21 mouse cellular contexts compared by ENCODE assay signal in genomic region chr10:94382618-94383017, GRCm38 (mm10).
DNase-seq lines count a peak whose midpoint lies in the region; ATAC-seq and TF ChIP-seq lines count a peak whose summit lies in the region.
"Had no signal": no experiment of that assay in that cellular context is flagged by ENCODE, and none has a peak within 500 bp of the region (broad histone marks: within the 10 kb centered on the region; RNA-seq: fewer than 3 reads in every experiment).

No protein-coding gene starts in this region.

- peak overlapping the region; percentile 56 for H3K27ac ChIP-seq in hindbrain, postnatal 0 days
- H3K27ac ChIP-seq in hindbrain, embryonic 10.5 days: no peak overlapping the region
- no peak overlapping the region for H3K27ac ChIP-seq in midbrain, embryonic 11.5 days (ENCODE audit: low read depth, low read length)
- no peak overlapping the region for H3K27ac ChIP-seq in midbrain, embryonic 13.5 days
- H3K27ac ChIP-seq: embryonic facial prominence, embryonic 15.5 days; forebrain, embryonic 10.5 days; heart, embryonic 10.5 days; hindbrain, embryonic 13.5 days had no signal

- H3K4me1 ChIP-seq in hindbrain, postnatal 0 days (ENCODE audit: insufficient read depth, low read length): peaks cover 9% of the 10 kb centered on the region; the same call in 1 of the 2 replicates
- peaks cover 27% of the 10 kb centered on the region for H3K4me1 ChIP-seq in hindbrain, embryonic 10.5 days (replicated peaks)
- H3K4me1 ChIP-seq in midbrain, embryonic 11.5 days (ENCODE audit: control insufficient read depth, insufficient read depth, low read length): no peaks in the 10 kb centered on the region
- peaks cover 29% of the 10 kb centered on the region for H3K4me1 ChIP-seq in midbrain, embryonic 13.5 days (replicated peaks)

- no peak for TF ChIP-seq CTCF in hindbrain, postnatal 0 days (IDR thresholded peaks at IDR 0.05; ENCODE audit: low read depth)

- H3K4me2 ChIP-seq in hindbrain, postnatal 0 days (ENCODE audit: low read depth, low read length): no peak overlapping the region
- H3K4me2 ChIP-seq in midbrain, embryonic 11.5 days: no peak overlapping the region
- H3K4me2 ChIP-seq in midbrain, embryonic 13.5 days (replicated peaks): no peak overlapping the region
- H3K4me2 ChIP-seq: embryonic facial prominence, embryonic 15.5 days; hindbrain, embryonic 13.5 days had no signal

- H3K27me3 ChIP-seq in hindbrain, postnatal 0 days (ENCODE audit: insufficient read depth, low read length): no peaks in the 10 kb centered on the region
- no peaks in the 10 kb centered on the region for H3K27me3 ChIP-seq in hindbrain, embryonic 10.5 days (ENCODE audit: insufficient read depth, poor library complexity, severe bottlenecking)
- H3K27me3 ChIP-seq in midbrain, embryonic 11.5 days (ENCODE audit: control insufficient read depth, insufficient read depth, low read length): no peaks in the 10 kb centered on the region
- H3K27me3 ChIP-seq in midbrain, embryonic 13.5 days: no peaks in the 10 kb centered on the region
- H3K27me3 ChIP-seq: embryonic facial prominence, embryonic 15.5 days; hindbrain, embryonic 13.5 days; Patski had no signal

- H3K9me3 ChIP-seq in hindbrain, postnatal 0 days (ENCODE audit: low read length): peaks cover 4% of the 10 kb centered on the region; the same call in 1 of the 2 replicates
- peaks cover 28% of the 10 kb centered on the region for H3K9me3 ChIP-seq in hindbrain, embryonic 10.5 days
- H3K9me3 ChIP-seq in midbrain, embryonic 11.5 days (ENCODE audit: control insufficient read depth, low read length): peaks cover 5% of the 10 kb centered on the region; the same call in 1 of the 2 replicates
- peaks cover 17% of the 10 kb centered on the region for H3K9me3 ChIP-seq in midbrain, embryonic 13.5 days

- no peaks in the 10 kb centered on the region for H3K36me3 ChIP-seq in hindbrain, postnatal 0 days (ENCODE audit: insufficient read depth, low read length)
- H3K36me3 ChIP-seq in hindbrain, embryonic 10.5 days: peaks cover 11% of the 10 kb centered on the region
- H3K36me3 ChIP-seq in midbrain, embryonic 11.5 days (ENCODE audit: control insufficient read depth, insufficient read depth, low read length): no peaks in the 10 kb centered on the region
- H3K36me3 ChIP-seq in midbrain, embryonic 13.5 days: peaks cover 9% of the 10 kb centered on the region
- H3K36me3 ChIP-seq: embryonic facial prominence, embryonic 15.5 days; forebrain, embryonic 10.5 days; heart, embryonic 10.5 days had no signal

- no peak for ATAC-seq in hindbrain, postnatal 0 days
- ATAC-seq in midbrain, embryonic 11.5 days (ENCODE audit: low FRiP score): no peak
- no peak for ATAC-seq in midbrain, embryonic 13.5 days
- ATAC-seq: activated CD4-positive, CD25-positive, alpha-beta regulatory T cell, adult 4 months; forebrain, embryonic 14.5 days; Patski had no signal

- peak; percentile 54 for DNase-seq in hindbrain, postnatal 0 days (ENCODE audit: low spot score)
- DNase-seq in hindbrain, embryonic 10.5 days (ENCODE audit: low spot score): no peak
- peak; percentile 53 for DNase-seq in midbrain, embryonic 11.5 days (ENCODE audit: low spot score, missing footprints)
- peak; percentile 7 for DNase-seq in right cerebral cortex, adult 18-20 months
- DNase-seq in right cerebral cortex, postnatal 36 days (ENCODE audit: low spot score in 2 of 2): no peak
- DNase-seq in frontal cortex, postnatal 36 days (ENCODE audit: low spot score in 2 of 2): no peak
- DNase-seq: adrenal gland, postnatal 14 days; embryo, embryonic 11 days; gastrocnemius, postnatal 36 days; heart, adult 18-20 months; heart, postnatal 10 days; heart, postnatal 4 days had no signal

- no peak overlapping the region for H3K9ac ChIP-seq in hindbrain, postnatal 0 days (replicated peaks; ENCODE audit: low read length)
- H3K9ac ChIP-seq in midbrain, embryonic 11.5 days (ENCODE audit: low read length): no peak overlapping the region
- H3K9ac ChIP-seq in midbrain, embryonic 13.5 days (replicated peaks): no peak overlapping the region
- H3K9ac ChIP-seq: embryonic facial prominence, embryonic 15.5 days; hindbrain, embryonic 13.5 days had no signal

- no peak overlapping the region for H3K4me3 ChIP-seq in hindbrain, postnatal 0 days (ENCODE audit: low read length)
- H3K4me3 ChIP-seq in hindbrain, embryonic 10.5 days: no peak overlapping the region
- no peak overlapping the region for H3K4me3 ChIP-seq in midbrain, embryonic 11.5 days (ENCODE audit: low read depth, low read length)
- H3K4me3 ChIP-seq in midbrain, embryonic 13.5 days (replicated peaks): no peak overlapping the region
- H3K4me3 ChIP-seq: embryonic facial prominence, embryonic 15.5 days; erythroblast, embryonic 14.5 days; forebrain, embryonic 10.5 days; heart, embryonic 10.5 days; hindbrain, embryonic 13.5 days had no signal

- 49% methylated on average over 14 of the region's 14 CpGs for WGBS in hindbrain, postnatal 0 days
- WGBS in hindbrain, embryonic 10.5 days: 87% methylated on average over 14 of the region's 14 CpGs
- WGBS in midbrain, embryonic 11.5 days: 86% methylated on average over 14 of the region's 14 CpGs
- WGBS in midbrain, embryonic 13.5 days: 65% methylated on average over 14 of the region's 14 CpGs

Comparison
In these comparisons a context has a peak if more than half of its experiments do, and no peak if none do; other contexts are left out.
1. DNase-seq: peak in hindbrain, postnatal 0 days (single experiment), midbrain, embryonic 11.5 days (single experiment) and right cerebral cortex, adult 18-20 months (single experiment); none in hindbrain, embryonic 10.5 days (single experiment), right cerebral cortex, postnatal 36 days (0 of 2) and frontal cortex, postnatal 36 days (0 of 2).